Mouse (Mus musculus) cerebellum, adult (tissue): Measurements from ENCODE around the gene Rbm15b.

Source experiments
- ATAC-seq: cut with Nextera tagmentation; 2 replicates; pipeline ENCODE4 v1.9.2; 2017; ENCODE audit warnings: mild to moderate bottlenecking, moderate library complexity, mixed read lengths; ENCODE audit not compliant: insufficient number of reproducible peaks, low FRiP score, low TSS enrichment

Rbm15b gene

GRCm38 (mm10) chr9:106886828-106887702 is at the start of gene Rbm15b:
Rbm15b (minus strand) TSS chr9:106887428.
- peak; percentile 57; the same call in 1 of the 2 replicates for ATAC-seq

GRCm38 (mm10) chr9:106934998-106935397 is 47.8 kb upstream of the Rbm15b start:
- ATAC-seq, result no peak

- no peak for ATAC-seq
Measured at GRCm38 (mm10) chr9:106914878-106915277, 27.6 kb upstream of the Rbm15b start.

GRCm38 (mm10) chr9:106913759-106914158 is 26.5 kb upstream of the Rbm15b start:
- ATAC-seq, result no peak

GRCm38 (mm10) chr9:106911624-106912023 is 24.4 kb upstream of the Rbm15b start:
- no peak for ATAC-seq

- 0 out of 2 replicates have a peak, but pooled peaks have one; percentile 52 for ATAC-seq
Measured at GRCm38 (mm10) chr9:106908715-106909114, 21.5 kb upstream of the Rbm15b start.

- ATAC-seq, result no peak
Measured at GRCm38 (mm10) chr9:106908174-106908573, 20.9 kb upstream of the Rbm15b start.

GRCm38 (mm10) chr9:106906597-106906996 is 19.4 kb upstream of the Rbm15b start:
- ATAC-seq, result no peak

- no peak for ATAC-seq
Measured at GRCm38 (mm10) chr9:106903791-106904134, 16.5 kb upstream of the Rbm15b start.

GRCm38 (mm10) chr9:106903099-106903790 is 16.0 kb upstream of the Rbm15b start:
- no peak for ATAC-seq

GRCm38 (mm10) chr9:106901596-106901995 is 14.4 kb upstream of the Rbm15b start:
- no peak for ATAC-seq

- ATAC-seq, result no peak
Measured at GRCm38 (mm10) chr9:106898901-106899300, 11.7 kb upstream of the Rbm15b start.

GRCm38 (mm10) chr9:106893327-106893726 is 6.1 kb upstream of the Rbm15b start:
- no peak for ATAC-seq

- ATAC-seq, result no peak
Measured at GRCm38 (mm10) chr9:106892552-106892875, 5.3 kb upstream of the Rbm15b start.

- peak; percentile 93 for ATAC-seq
Measured at GRCm38 (mm10) chr9:106891829-106892551, 4.8 kb upstream of the Rbm15b start, which contains the start of gene Manf. Manf (minus strand) TSS chr9:106891979.

- no peak for ATAC-seq
Measured at GRCm38 (mm10) chr9:106891341-106891741, 4.1 kb upstream of the Rbm15b start.

- ATAC-seq, result no peak
Measured at GRCm38 (mm10) chr9:106890496-106891240, 3.4 kb upstream of the Rbm15b start.

GRCm38 (mm10) chr9:106889321-106889720 is 2.1 kb upstream of the Rbm15b start:
- no peak for ATAC-seq

GRCm38 (mm10) chr9:106888346-106888745 is 1.1 kb upstream of the Rbm15b start:
- ATAC-seq, result no peak
